Mouse (Mus musculus): ENCODE measurements at regions not wholly inside any gene's neighbourhood (a gene's known extent, or its start where the extent isn't known, plus 50 kb on each side); places are given as distances from the start of the nearest gene placed in this dataset.

GRCm38 (mm10) chr9:41736881-41737280, 387.2 kb downstream of the Sorl1 start:
- H3K4me1 ChIP-seq (ENCODE audit: control insufficient read depth, insufficient read depth, low read length): peaks cover 2% of the 10 kb centered on the region
- no peak for TF ChIP-seq POLR2A (IDR thresholded peaks at IDR 0.05; ENCODE audit: control insufficient read depth, low read depth, low read length)
- TF ChIP-seq CTCF (IDR thresholded peaks at IDR 0.05; ENCODE audit: control insufficient read depth, insufficient read depth, insufficient replicate concordance, low read depth, low read length): no peak
- no peak overlapping the region for H3K27ac ChIP-seq (ENCODE audit: control insufficient read depth, insufficient read depth, low read depth, low read length)
- H3K4me3 ChIP-seq (ENCODE audit: control insufficient read depth, low read depth, low read length): no peak overlapping the region
- H3K36me3 ChIP-seq (ENCODE audit: control insufficient read depth, insufficient read depth, low read length): no peaks in the 10 kb centered on the region
- no peaks in the 10 kb centered on the region for H3K27me3 ChIP-seq (ENCODE audit: control insufficient read depth, insufficient read depth, low read length)

- no peak overlapping the region for H3K27ac ChIP-seq (ENCODE audit: control insufficient read depth, insufficient read depth, low read depth, low read length)
- H3K4me1 ChIP-seq (ENCODE audit: control insufficient read depth, insufficient read depth, low read length): peaks cover 2% of the 10 kb centered on the region
- H3K27me3 ChIP-seq (ENCODE audit: control insufficient read depth, insufficient read depth, low read length): no peaks in the 10 kb centered on the region
These were observed 387.8 kb downstream of the Sorl1 start for GRCm38 (mm10) chr9:41736234-41736859.

DNA sequence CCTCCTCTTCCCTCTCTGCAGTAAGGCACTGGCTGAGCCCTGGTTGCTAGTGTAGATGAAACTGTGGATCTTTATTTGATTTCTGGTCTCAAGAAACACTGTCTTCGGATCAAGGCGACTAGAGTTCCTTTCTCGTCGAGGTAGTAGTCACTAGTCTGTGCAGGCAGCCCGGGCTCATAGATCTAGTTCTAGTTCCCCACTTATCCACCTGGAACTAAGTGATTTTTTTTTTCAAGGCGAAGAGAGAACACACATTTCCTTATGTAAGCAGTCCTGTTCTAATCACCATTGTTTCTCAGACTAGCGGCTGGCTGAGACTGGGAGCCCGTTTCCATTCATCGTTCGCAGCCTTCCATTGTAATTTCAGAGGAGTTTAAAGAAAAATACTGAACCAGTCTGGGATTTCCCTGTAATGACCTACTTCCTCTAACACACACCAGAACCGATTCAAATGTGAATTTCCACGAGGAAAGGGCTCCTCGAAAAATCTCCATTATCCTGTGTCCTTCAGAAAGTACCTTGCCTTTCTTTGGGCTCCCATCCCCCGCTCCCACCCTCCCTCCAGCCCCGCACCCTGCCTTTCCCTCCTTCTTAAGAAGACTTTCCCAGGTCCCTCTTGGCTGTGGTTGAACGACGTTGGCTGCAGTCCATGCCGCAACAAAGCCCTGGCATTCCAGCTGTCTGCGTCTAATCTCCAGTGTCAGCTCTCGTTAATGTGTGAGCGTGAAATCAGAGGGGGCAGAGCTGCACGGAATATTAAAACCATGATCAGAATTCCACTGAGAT, 388.5 kb downstream of the Sorl1 start:
- Histone ChIP-seq H3K4me3 (ENCODE audit: control insufficient read depth, low read depth, low read length) (no peak overlapping the region), H3K27me3 (ENCODE audit: control insufficient read depth, insufficient read depth, low read length) (no peaks in the 10 kb centered on the region), H3K27ac (ENCODE audit: control insufficient read depth, insufficient read depth, low read depth, low read length) (no peak overlapping the region), H3K36me3 (ENCODE audit: control insufficient read depth, insufficient read depth, low read length) (no peaks in the 10 kb centered on the region), H3K4me1 (ENCODE audit: control insufficient read depth, insufficient read depth, low read length) (peaks cover 2% of the 10 kb centered on the region)
- TF ChIP-seq POLR2A (IDR thresholded peaks at IDR 0.05; ENCODE audit: control insufficient read depth, low read depth, low read length) (no peak), CTCF (IDR thresholded peaks at IDR 0.05; ENCODE audit: control insufficient read depth, insufficient read depth, insufficient replicate concordance, low read depth, low read length) (no peak)

More at GRCm38 (mm10) chr9:41736234-41736859, 387.8 kb downstream of the Sorl1 start:
- Histone ChIP-seq H3K36me3 (ENCODE audit: control insufficient read depth, insufficient read depth, low read length) (no peaks in the 10 kb centered on the region), H3K4me3 (ENCODE audit: control insufficient read depth, low read depth, low read length) (no peak overlapping the region)
- no peak for TF ChIP-seq CTCF (IDR thresholded peaks at IDR 0.05; ENCODE audit: control insufficient read depth, insufficient read depth, insufficient replicate concordance, low read depth, low read length)

- no peak overlapping the region for H3K27ac ChIP-seq (ENCODE audit: control insufficient read depth, insufficient read depth, low read depth, low read length)
- H3K27me3 ChIP-seq (ENCODE audit: control insufficient read depth, insufficient read depth, low read length): no peaks in the 10 kb centered on the region
- TF ChIP-seq POLR2A (IDR thresholded peaks at IDR 0.05; ENCODE audit: control insufficient read depth, low read depth, low read length) (no peak), CTCF (IDR thresholded peaks at IDR 0.05; ENCODE audit: control insufficient read depth, insufficient read depth, insufficient replicate concordance, low read depth, low read length) (no peak)
- peaks cover 2% of the 10 kb centered on the region for H3K4me1 ChIP-seq (ENCODE audit: control insufficient read depth, insufficient read depth, low read length)
- H3K36me3 ChIP-seq (ENCODE audit: control insufficient read depth, insufficient read depth, low read length): no peaks in the 10 kb centered on the region
- no peak overlapping the region for H3K4me3 ChIP-seq (ENCODE audit: control insufficient read depth, low read depth, low read length)
These were observed 389.1 kb downstream of the Sorl1 start for GRCm38 (mm10) chr9:41734925-41735447.

GRCm38 (mm10) chr9:41721609-41722008, 402.5 kb downstream of the Sorl1 start:
- H3K27me3 ChIP-seq (ENCODE audit: control insufficient read depth, insufficient read depth, low read length): no peaks in the 10 kb centered on the region
- TF ChIP-seq POLR2A (IDR thresholded peaks at IDR 0.05; ENCODE audit: control insufficient read depth, low read depth, low read length) (no peak), CTCF (IDR thresholded peaks at IDR 0.05; ENCODE audit: control insufficient read depth, insufficient read depth, insufficient replicate concordance, low read depth, low read length) (no peak)
- no peak overlapping the region for H3K4me3 ChIP-seq (ENCODE audit: control insufficient read depth, low read depth, low read length)
- H3K4me1 ChIP-seq (ENCODE audit: control insufficient read depth, insufficient read depth, low read length): no peaks in the 10 kb centered on the region
- H3K36me3 ChIP-seq (ENCODE audit: control insufficient read depth, insufficient read depth, low read length): no peaks in the 10 kb centered on the region
- H3K27ac ChIP-seq (ENCODE audit: control insufficient read depth, insufficient read depth, low read depth, low read length): no peak overlapping the region

GRCm38 (mm10) chr9:41715231-41715630, 408.9 kb downstream of the Sorl1 start:
- no peak overlapping the region for H3K4me3 ChIP-seq (ENCODE audit: control insufficient read depth, low read depth, low read length)
- TF ChIP-seq POLR2A (IDR thresholded peaks at IDR 0.05; ENCODE audit: control insufficient read depth, low read depth, low read length): no peak
- no peak for TF ChIP-seq CTCF (IDR thresholded peaks at IDR 0.05; ENCODE audit: control insufficient read depth, insufficient read depth, insufficient replicate concordance, low read depth, low read length)

DNA sequence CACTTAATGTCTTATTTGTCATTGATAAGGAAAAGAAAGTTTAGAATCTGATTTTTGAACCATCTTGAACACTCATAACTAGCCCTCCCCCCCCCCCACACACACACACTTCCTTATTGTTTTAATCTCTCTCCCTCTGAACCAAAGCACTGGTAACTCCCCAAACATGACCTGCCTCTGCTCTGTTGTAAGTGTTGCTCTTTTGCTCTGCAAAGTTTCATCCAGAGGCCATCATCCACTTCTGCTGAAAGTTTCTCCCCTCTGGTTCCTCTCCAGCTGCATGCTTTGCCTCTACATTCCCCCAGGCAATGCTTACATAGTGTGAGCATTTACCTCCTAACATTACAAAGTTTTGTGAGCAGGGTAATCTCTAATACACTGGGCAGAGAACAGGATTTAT, 418.1 kb downstream of the Sorl1 start:
- TF ChIP-seq CTCF (IDR thresholded peaks at IDR 0.05; ENCODE audit: control insufficient read depth, insufficient read depth, insufficient replicate concordance, low read depth, low read length): no peak
- Histone ChIP-seq H3K27me3 (ENCODE audit: control insufficient read depth, insufficient read depth, low read length) (no peaks in the 10 kb centered on the region), H3K36me3 (ENCODE audit: control insufficient read depth, insufficient read depth, low read length) (no peaks in the 10 kb centered on the region), H3K4me1 (ENCODE audit: control insufficient read depth, insufficient read depth, low read length) (no peaks in the 10 kb centered on the region), H3K4me3 (ENCODE audit: control insufficient read depth, low read depth, low read length) (no peak overlapping the region), H3K27ac (ENCODE audit: control insufficient read depth, insufficient read depth, low read depth, low read length) (no peak overlapping the region)

More at GRCm38 (mm10) chr9:41715231-41715630, 408.9 kb downstream of the Sorl1 start:
- H3K27ac ChIP-seq (ENCODE audit: control insufficient read depth, insufficient read depth, low read depth, low read length): no peak overlapping the region
- H3K36me3 ChIP-seq (ENCODE audit: control insufficient read depth, insufficient read depth, low read length): no peaks in the 10 kb centered on the region
- no peaks in the 10 kb centered on the region for H3K4me1 ChIP-seq (ENCODE audit: control insufficient read depth, insufficient read depth, low read length)
- no peaks in the 10 kb centered on the region for H3K27me3 ChIP-seq (ENCODE audit: control insufficient read depth, insufficient read depth, low read length)
